Mouse (Mus musculus) left cerebral cortex, adult 18-20 months (tissue): ENCODE results near the gene Ece2. TPM values are rescaled to one million over a fixed set of nuclear protein-coding genes. Genes with fewer than 3 reads are reported as not detected.
"Not testable (repeated sequence)": the region's sequence is repeated elsewhere in the genome, so short reads cannot be mapped to it uniquely, and the experiment has no call there.

Experiments
- DNase-seq, 2 experiments: peaks; one replicate each; pipeline ENCODE4 v3.0.0; 2021 to 2022; ENCODE audit warnings: low spot score in 2 of 2, mixed read lengths in 1 of 2
- total RNA-seq, 2 experiments: library from RNA; stranded (reverse); gene quantifications; 2 replicates each; pipeline ENCODE4 v1.2.3; 2021

Ece2 gene
- total RNA-seq, 2 experiments from 2014 or later: 23.7 to 27.6 TPM

DNA sequence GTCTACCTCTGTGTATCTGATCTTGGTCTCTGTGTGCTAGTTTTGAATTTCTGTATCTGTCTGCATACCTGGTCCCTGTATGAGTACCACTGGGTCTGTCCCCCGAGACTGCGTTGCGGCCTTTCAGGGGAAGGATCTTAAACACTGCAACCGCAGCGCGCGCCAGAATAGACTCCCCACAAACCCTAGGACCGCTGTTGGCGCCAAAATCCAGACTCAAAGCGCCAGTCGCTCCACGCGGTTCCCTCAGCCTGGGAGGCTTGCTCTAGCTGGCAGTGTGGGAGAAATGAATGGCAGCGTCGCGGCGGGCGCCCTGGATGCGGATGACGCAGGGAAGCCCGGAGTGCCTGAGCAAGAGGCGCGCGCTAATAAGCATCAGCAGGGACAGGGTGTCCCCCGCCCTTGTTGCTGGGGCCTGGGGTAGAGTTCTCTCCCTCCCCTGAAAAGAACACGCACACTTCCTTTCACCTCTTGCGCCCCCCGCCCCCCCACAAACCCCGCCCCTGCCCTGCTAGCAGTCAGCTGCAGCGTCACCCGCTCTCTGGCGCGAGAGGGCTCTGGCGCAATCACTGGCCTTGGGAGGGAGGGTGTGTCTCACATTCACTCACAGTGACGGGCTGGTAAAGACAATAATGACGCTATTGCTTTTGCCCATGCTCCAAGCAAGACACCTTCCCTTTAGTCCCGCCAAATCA lies 7.5 kb upstream of the Ece2 start:
- DNase-seq: peak; percentile 53 to 70

GRCm38 (mm10) chr16:20623211-20623610 lies 6.4 kb upstream of the Ece2 start:
- no peak for DNase-seq

DNA sequence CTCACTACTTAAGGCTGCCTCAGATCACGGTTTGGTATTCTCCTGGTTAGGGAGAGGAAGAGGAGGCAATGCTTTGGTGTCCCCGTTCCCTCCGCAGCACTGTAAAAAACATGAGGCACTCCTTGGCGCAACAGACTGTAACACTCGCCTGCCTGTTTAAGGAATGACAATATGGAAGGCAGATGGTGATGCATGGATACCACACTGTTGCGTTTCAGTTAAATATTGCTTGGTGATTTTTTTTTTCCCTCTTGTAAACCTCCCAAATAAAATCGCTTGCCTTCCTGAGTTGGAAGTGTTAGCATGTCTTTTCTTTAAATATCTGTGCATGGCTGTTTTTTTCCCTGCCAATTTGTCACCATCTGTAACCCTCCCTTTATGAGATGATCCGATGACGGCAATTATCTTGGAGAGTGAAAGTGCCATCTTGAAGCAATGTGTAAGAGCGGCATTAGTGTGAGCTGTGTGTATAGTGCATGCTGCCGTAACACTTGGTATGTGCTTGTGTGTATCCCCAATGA lies 697 bp upstream of the Ece2 start:
- peak; percentile 44 to 55 for DNase-seq

DNA sequence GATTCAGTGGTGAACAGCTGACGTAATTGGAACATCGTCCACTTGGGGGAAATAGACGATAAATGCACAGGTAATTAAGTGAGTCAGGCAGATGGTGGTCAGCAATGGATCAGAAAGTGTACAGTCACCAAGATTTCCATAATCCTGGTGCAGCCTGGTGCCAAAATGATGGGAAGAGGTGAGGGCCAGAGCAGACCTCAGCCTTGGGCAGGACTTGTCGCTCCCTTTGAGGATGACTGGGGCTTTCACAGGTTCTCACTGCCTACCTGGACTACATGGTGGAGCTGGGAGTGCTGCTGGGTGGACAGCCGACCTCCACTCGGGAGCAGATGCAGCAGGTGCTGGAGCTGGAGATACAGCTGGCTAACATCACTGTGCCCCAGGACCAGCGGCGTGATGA lies 7.8 kb downstream of the Ece2 start:
- DNase-seq: no peak

DNA sequence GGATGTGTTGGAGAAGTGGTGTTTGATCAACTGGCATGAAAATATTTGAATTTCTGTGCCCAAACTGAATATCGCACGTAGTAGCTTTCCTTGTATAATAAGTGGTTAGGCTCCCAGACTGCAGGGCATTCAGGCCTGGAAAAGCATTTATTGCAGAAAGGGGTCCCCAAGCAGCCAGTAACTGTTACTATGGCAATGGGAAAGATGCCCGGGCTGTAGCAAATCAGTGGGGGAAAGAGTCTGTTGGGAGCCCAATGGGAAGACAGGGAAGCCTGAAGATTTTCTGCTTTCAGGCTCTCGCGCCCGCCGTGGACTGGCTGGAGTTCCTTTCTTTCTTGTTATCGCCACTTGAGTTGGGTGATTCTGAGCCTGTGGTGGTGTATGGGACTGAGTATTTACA lies 8.7 kb downstream of the Ece2 start:
- peak; percentile 15 to 27 for DNase-seq

- DNase-seq: peak; percentile 81
Observed at GRCm38 (mm10) chr16:20642161-20642560, 12.5 kb downstream of the Ece2 start.

DNA sequence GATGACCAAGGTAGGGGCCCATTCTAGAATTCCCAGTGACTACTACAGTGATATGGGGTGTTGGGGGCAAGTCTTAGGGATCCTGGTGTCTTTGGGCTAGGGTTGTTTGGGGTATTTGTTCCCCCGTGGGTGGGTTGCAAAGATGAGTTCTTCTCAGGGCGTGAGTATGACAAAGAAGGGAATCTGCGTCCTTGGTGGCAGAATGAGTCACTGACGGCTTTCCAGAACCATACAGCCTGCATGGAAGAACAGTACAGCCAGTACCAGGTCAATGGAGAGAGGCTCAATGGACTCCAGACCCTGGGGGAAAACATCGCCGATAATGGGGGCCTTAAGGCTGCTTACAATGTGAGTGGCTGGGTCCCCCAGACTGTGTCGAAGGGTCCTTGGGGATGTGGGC lies 14.3 kb downstream of the Ece2 start:
- no peak for DNase-seq

DNA sequence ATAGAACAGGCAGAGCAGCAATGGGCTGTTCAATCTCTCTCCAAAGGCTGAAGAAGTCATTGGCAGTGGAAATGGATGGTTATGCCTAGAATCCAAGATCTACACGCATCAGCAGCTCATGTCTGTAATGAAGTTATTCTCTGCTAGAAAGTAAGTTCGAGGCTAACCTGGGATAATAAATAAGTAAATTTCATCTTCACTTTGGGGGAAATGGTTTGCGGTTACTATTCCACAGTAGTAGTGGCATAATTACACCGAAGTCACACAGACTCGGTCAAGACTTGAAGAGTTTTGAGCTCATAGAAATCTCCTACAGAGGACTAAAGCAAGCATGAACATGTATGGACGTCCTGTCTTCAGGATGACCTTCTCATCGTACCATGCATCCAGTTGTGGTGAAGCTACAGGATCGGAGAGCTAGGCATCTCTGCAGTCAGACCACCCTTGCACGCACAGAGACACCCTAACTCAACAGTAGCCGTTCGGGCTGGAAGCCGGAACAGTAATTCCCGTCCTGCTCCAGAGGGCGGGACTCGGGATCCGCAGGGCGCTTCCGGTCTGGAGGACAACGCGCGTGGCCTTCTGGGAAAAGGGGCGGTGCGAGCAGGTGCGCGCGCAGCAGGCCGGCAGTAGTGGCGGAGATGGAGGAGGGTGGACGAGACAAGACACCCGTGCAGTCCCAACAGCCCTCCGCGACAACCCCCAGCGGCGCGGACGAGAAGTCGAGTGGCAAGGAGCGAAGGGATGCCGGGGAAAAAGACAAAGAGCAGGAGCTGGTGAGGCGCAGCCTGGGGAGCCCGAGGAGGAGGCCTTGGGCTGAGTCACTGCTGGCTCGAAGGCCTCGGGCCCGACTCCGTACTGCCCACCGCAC lies 21.7 kb downstream of the Ece2 start, which contains the start of gene Psmd2:
Gene Psmd2 (plus strand): TSS at position 577 of the 871 bp plus-strand sequence.
- peak; percentile 98 to 99 for DNase-seq

DNA sequence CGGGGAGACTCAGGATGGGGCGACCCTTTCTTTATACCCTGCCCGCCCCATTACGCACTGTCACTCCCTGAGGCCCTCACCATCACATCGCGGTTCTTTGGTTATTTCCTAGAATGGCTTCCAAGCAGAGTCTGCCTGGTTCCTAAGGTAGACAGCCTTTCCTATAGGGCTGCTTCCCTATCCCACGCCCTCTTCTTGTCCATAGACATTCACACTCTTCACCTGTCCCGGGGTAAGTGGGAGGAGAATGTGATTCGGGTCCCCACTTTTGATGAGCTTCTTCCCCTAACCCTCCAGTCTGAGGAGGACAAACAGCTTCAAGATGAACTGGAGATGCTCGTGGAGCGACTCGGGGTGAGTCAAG lies 22.3 kb downstream of the Ece2 start:
- no peak for DNase-seq

DNA sequence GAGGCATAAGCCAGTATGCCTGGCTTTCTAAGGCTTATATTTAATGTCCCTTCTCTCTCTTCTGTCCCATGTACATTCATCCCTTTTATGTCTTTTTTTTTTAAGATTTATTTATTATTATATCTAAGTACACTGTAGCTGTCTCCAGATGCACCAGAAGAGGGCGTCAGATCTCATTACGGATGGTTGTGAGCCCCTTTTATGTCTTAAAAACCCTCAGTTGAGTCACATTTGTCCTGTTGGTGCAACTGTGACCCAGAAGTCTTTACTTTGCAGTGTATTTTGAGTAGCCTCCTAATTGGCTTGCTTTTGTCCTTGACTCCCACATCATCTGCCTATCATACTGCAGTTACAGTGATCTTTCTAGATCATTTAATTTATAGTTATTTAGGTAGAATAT lies 23.7 kb downstream of the Ece2 start:
- no peak for DNase-seq

GRCm38 (mm10) chr16:20657661-20658060 lies 28.0 kb downstream of the Ece2 start:
- DNase-seq: no peak

GRCm38 (mm10) chr16:20668013-20668412 lies 38.4 kb downstream of the Ece2 start, which contains the start of gene Eif4g1:
TSS of gene Eif4g1 (plus strand) at chr16:20668313.
- DNase-seq: not testable (repeated sequence)

- DNase-seq: no peak
Observed at GRCm38 (mm10) chr16:20670291-20670690, 40.7 kb downstream of the Ece2 start.

- no peak for DNase-seq
Observed at GRCm38 (mm10) chr16:20671886-20672285, 42.3 kb downstream of the Ece2 start.

DNA sequence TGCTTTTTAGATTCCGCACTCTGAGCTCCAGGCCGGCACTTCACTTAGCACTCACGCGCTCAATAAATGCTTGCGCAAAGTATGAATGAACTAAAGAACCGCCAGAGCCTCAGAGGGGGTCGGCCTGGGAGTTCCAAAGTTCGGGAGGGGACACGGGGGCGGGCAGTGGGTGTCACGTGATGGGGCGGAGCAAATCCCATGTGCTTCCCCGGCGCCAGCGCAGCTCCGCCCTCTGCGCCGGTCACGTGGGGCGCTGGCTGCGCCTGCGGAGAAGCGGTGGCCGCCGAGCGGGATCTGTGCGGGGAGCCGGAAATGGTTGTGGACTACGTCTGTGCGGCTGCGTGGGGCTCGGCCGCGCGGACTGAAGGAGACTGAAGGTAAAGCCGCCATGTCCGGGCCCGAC lies 42.9 kb downstream of the Ece2 start:
- DNase-seq: peak; percentile 95 to 98

- peak in 1 of 2 experiments; percentile 34 for DNase-seq
Observed at GRCm38 (mm10) chr16:20672965-20673705, 43.5 kb downstream of the Ece2 start.

DNA sequence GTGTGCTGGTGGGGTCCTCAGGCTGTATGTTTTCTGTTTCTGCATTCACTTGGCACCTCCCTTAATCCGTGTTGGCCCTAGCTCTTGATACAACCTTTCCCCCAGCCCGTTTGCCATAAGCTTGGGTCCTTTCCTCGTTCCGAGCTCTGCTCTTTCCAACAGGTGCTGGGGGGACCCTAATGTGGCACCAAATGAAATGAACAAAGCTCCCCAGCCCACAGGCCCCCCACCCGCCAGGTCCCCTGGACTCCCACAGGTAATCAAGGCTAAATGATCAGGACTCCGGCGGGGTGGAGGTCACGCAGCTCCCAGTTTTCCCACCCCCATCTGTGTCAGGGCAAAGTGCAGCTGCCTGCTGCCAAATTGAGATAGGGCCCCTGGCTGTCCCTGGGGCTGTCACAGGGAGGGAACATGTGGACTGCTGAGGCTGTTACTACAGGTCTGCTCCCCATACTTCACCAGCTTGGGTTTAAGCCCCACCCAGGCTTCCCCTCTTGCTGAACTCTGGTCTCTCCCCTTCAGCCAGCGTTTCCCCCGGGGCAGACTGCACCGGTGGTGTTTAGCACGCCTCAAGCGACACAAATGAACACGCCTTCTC lies 44.2 kb downstream of the Ece2 start:
- DNase-seq: no peak

- no peak for DNase-seq
Observed at GRCm38 (mm10) chr16:20675213-20675612, 45.6 kb downstream of the Ece2 start.

DNA sequence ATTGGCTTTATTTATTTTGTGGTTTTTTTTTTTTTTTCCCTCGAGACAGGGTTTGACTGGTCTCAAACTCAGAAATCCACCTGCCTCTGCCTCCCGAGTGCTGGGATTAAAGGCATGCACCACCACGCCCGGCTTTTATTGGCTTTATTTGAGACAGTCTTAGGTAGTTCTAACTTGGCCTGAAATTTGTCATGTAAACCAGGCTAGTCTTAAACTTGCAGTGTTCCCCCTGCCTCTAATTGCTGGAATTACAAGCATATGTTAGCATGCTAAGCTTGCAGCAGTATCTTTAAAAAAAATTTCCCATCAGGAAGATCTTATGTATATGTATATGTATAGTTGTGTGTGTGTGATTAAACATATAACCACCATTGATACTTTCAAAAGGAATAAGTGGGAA lies 47.1 kb downstream of the Ece2 start:
- no peak for DNase-seq

- DNase-seq: no peak
Observed at GRCm38 (mm10) chr16:20677380-20677779, 47.8 kb downstream of the Ece2 start.
